Mouse (Mus musculus) gastrocnemius, postnatal 10 days (tissue): ENCODE measurements around the gene Pdss1. TPM values are rescaled to one million over a fixed set of nuclear protein-coding genes. Genes with fewer than 3 reads are reported as not detected.

Source experiments
- DNase-seq: peaks from one replicate; pipeline ENCODE4 v3.0.0; 2021; ENCODE audit warnings: mixed read lengths
- total RNA-seq, 2 experiments: library from RNA; stranded (reverse); gene quantifications; 2 replicates each; pipeline ENCODE4 v1.2.3; 2021

The Pdss1 gene
- total RNA-seq, 2 experiments from 2014 or later: 16.7 to 18.3 TPM

- no peak for DNase-seq
Measured at GRCm38 (mm10) chr2:22961681-22962080, 66.4 kb downstream of the Pdss1 start.

GRCm38 (mm10) chr2:22962242-22962641 is 66.9 kb downstream of the Pdss1 start:
- DNase-seq: no peak

- no peak for DNase-seq
Measured at GRCm38 (mm10) chr2:22962970-22963369, 67.6 kb downstream of the Pdss1 start.

- no peak for DNase-seq
Measured at GRCm38 (mm10) chr2:22977387-22977973, 82.2 kb downstream of the Pdss1 start.

- no peak for DNase-seq
Measured at GRCm38 (mm10) chr2:22985973-22986657, 90.8 kb downstream of the Pdss1 start.

Other genes with a start within 250 kb of the Pdss1 start
- 1 to 10 TPM; 2.6 to 4.0 TPM for gene Apbb1ip, start 121.4 kb upstream of the Pdss1 start, total RNA-seq
- 10 to 100 TPM; 28.6 to 34.7 TPM for gene Abi1, start 144.7 kb downstream of the Pdss1 start, total RNA-seq
- 10 to 100 TPM; 34.7 to 36.4 TPM for gene Acbd5, start 172.6 kb downstream of the Pdss1 start, total RNA-seq